Mouse (Mus musculus) limb, embryonic 13.5 days (tissue): ENCODE data around the gene Thada. TPM values are rescaled to one million over a fixed set of nuclear protein-coding genes. Genes with fewer than 3 reads are reported as not detected.

Experiments used
- ATAC-seq: fragments of 200-750 bp; cut with Nextera tagmentation; 2 replicates; pipeline ENCODE4 v1.8.0; 2017; ENCODE audit warnings: low read depth, moderate number of reproducible peaks, moderate TSS enrichment; ENCODE audit not compliant: low FRiP score
- H3K27ac ChIP-seq: fragments of 300-500 bp; sonication (generic); 2 replicates; pipeline ENCODE4 v1.5.1; 2015; ENCODE audit warnings: inconsistent platforms, mild to moderate bottlenecking, moderate library complexity
- H3K27me3 ChIP-seq: fragments of 300-500 bp; sonication (generic); 2 replicates; pipeline ENCODE4 v1.6.1; 2015; ENCODE audit warnings: mild to moderate bottlenecking, inconsistent platforms
- H3K36me3 ChIP-seq: fragments of 300-500 bp; sonication (generic); 2 replicates; pipeline ENCODE4 v1.6.1; 2015; ENCODE audit warnings: inconsistent platforms, mild to moderate bottlenecking, moderate library complexity
- H3K4me1 ChIP-seq: fragments of 300-500 bp; sonication (generic); 2 replicates; pipeline ENCODE4 v1.6.1; 2015; ENCODE audit warnings: inconsistent platforms
- H3K4me2 ChIP-seq: fragments of 300-500 bp; sonication (generic); replicated peaks from 2 replicates; pipeline ENCODE4 v1.6.1; 2015; ENCODE audit warnings: inconsistent platforms, mild to moderate bottlenecking, moderate library complexity
- H3K4me3 ChIP-seq: fragments of 300-500 bp; sonication (generic); 2 replicates; pipeline ENCODE4 v1.5.1; 2015; ENCODE audit warnings: moderate library complexity, mild to moderate bottlenecking, inconsistent platforms
- H3K9ac ChIP-seq: fragments of 300-500 bp; sonication (generic); 2 replicates; pipeline ENCODE4 v1.6.1; 2015; ENCODE audit warnings: mild to moderate bottlenecking, inconsistent platforms
- H3K9me3 ChIP-seq: fragments of 300-500 bp; sonication (generic); 2 replicates; pipeline ENCODE4 v1.6.1; 2016; ENCODE audit warnings: inconsistent platforms
- WGBS: fragments of 180-500 bp; shearing (Covaris S2); methylation state at CpG from one replicate; pipeline ENCODE4 v1.1.7; 2015; 5-methylcytosine and 5-hydroxymethylcytosine counted together
- polyA plus RNA-seq: library from polyadenylated mRNA; unstranded; fragments of >200 nt; fragmentation: Nextera tagmentation; extraction: Ambion mirVana; gene quantifications from 2 replicates; pipeline ENCODE4 v1.2.1, GENCODE M21; 2015

Gene Thada
- polyA plus RNA-seq, 1 experiment from 2014 or later = 9.1 TPM

- H3K27ac ChIP-seq = no peak overlapping the region
- 76% methylated on average over 11 of the region's 11 CpGs for WGBS
- no peak overlapping the region for H3K9ac ChIP-seq
- H3K36me3 ChIP-seq = no peaks in the 10 kb centered on the region
- H3K4me3 ChIP-seq = no peak overlapping the region
- H3K4me2 ChIP-seq = no peak overlapping the region
- peaks cover 29% of the 10 kb centered on the region for H3K27me3 ChIP-seq
- peak; percentile 12; the same call in 1 of the 2 replicates for ATAC-seq
- H3K4me1 ChIP-seq = peaks cover 48% of the 10 kb centered on the region
- H3K9me3 ChIP-seq = no peaks in the 10 kb centered on the region
Measured at GRCm38 (mm10) chr17:84154302-84155028, 311.5 kb downstream of the Thada start.

GRCm38 (mm10) chr17:84152976-84153786 lies 312.8 kb downstream of the Thada start:
- Histone ChIP-seq H3K4me2 (no peak overlapping the region), H3K4me3 (no peak overlapping the region), H3K9me3 (no peaks in the 10 kb centered on the region), H3K27me3 (peaks cover 25% of the 10 kb centered on the region), H3K4me1 (peaks cover 56% of the 10 kb centered on the region), H3K27ac (no peak overlapping the region), H3K36me3 (no peaks in the 10 kb centered on the region), H3K9ac (no peak overlapping the region)
- no peak for ATAC-seq
- 63% methylated on average over 12 of the region's 12 CpGs for WGBS

GRCm38 (mm10) chr17:84152206-84152975 lies 313.6 kb downstream of the Thada start:
- 28% methylated on average over 6 of the region's 6 CpGs for WGBS
- no peaks in the 10 kb centered on the region for H3K36me3 ChIP-seq
- peaks cover 57% of the 10 kb centered on the region for H3K4me1 ChIP-seq

DNA sequence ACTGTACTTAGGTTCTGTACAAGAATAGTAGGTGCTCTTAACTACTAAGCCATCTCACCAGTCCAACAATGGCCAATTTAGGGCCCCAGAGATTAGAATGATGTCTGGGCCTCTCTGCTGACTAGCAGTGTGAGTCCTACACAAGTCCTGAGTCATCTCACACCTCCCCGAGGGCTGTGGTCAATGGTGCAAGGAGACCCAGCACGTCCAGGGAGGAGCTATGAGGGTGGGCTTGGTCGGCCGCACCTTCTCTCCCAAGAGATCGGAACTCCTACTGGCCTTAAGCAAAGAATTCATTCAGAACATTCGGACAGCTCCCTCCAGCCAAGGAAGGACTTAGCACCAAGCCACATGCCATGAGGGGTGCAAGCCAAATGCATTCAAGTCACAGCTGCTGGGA lies 314.7 kb downstream of the Thada start:
- H3K9me3 ChIP-seq = no peaks in the 10 kb centered on the region
- H3K4me3 ChIP-seq = no peak overlapping the region
- no peaks in the 10 kb centered on the region for H3K36me3 ChIP-seq
- WGBS = 41% methylated on average over 6 of the region's 6 CpGs
- peaks cover 56% of the 10 kb centered on the region for H3K4me1 ChIP-seq
- no peak overlapping the region; the same call in 1 of the 2 replicates for H3K27ac ChIP-seq
- H3K4me2 ChIP-seq = no peak overlapping the region
- peaks cover 12% of the 10 kb centered on the region for H3K27me3 ChIP-seq
- no peak overlapping the region for H3K9ac ChIP-seq
- no peak for ATAC-seq

More at GRCm38 (mm10) chr17:84152206-84152975, 313.6 kb downstream of the Thada start:
- Histone ChIP-seq H3K27ac (no peak overlapping the region; the same call in 1 of the 2 replicates), H3K9me3 (no peaks in the 10 kb centered on the region), H3K4me3 (no peak overlapping the region), H3K9ac (no peak overlapping the region), H3K27me3 (peaks cover 19% of the 10 kb centered on the region), H3K4me2 (no peak overlapping the region)
- no peak for ATAC-seq

DNA sequence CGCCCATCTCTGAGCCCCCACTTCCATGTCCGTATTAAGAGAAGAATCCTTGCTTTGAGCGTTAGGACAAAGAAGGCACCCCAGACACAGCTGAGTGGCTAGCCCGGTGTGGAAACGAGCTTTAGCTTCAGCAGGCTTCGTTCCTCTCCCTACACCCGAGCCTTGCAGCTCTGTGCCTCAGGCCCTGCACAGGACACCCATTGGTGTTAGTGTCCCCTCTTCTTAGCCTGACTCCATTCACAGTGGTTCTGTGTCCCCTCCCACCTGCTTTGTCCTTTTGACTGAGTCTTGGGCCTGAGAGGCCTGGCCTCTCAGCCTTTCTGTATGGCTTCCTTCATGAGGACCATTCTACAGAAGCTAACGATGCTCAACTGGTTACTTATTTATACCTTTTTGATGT lies 315.7 kb downstream of the Thada start:
- Histone ChIP-seq H3K27ac (no peak overlapping the region), H3K36me3 (no peaks in the 10 kb centered on the region), H3K9me3 (no peaks in the 10 kb centered on the region), H3K4me1 (peaks cover 61% of the 10 kb centered on the region), H3K27me3 (0 out of 2 replicates have a peak, but pooled peaks cover 3% of the 10 kb centered on the region), H3K4me2 (no peak overlapping the region), H3K4me3 (no peak overlapping the region), H3K9ac (no peak overlapping the region)
- ATAC-seq = no peak
- 74% methylated on average over 8 of the region's 8 CpGs for WGBS

DNA sequence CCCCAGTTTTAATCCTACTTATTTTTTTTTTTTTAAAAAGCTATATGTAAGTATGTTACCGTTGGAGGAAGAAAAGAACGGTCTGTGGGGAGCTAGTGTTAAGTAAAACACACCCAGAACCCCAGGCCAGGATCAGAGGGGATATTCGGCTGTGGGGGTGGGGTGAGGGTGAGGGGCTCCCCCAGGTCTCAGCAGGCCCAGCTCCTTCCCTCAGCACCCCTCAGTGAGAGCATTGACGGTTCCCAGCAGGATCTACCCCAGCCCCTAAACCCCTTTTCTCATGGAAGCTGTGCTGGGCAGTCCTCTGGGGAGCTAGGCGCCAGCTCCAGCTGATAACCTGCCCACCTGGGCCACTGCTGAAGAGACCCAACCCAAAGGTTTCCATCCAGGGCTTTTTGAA lies 316.4 kb downstream of the Thada start:
- no peak overlapping the region for H3K4me3 ChIP-seq
- no peak overlapping the region for H3K4me2 ChIP-seq
- ATAC-seq = no peak
- no peaks in the 10 kb centered on the region for H3K9me3 ChIP-seq
- peaks cover 65% of the 10 kb centered on the region for H3K4me1 ChIP-seq
- 51% methylated on average over 5 of the region's 5 CpGs for WGBS
- peak overlapping the region; percentile 19; the same call in 1 of the 2 replicates for H3K9ac ChIP-seq
- 0 out of 2 replicates have a peak, but pooled peaks cover 3% of the 10 kb centered on the region for H3K27me3 ChIP-seq
- H3K27ac ChIP-seq = peak overlapping the region; percentile 80
- no peaks in the 10 kb centered on the region for H3K36me3 ChIP-seq

- Histone ChIP-seq H3K4me2 (no peak overlapping the region), H3K9me3 (no peaks in the 10 kb centered on the region), H3K36me3 (no peaks in the 10 kb centered on the region), H3K27me3 (0 out of 2 replicates have a peak, but pooled peaks cover 3% of the 10 kb centered on the region), H3K4me1 (peaks cover 67% of the 10 kb centered on the region), H3K9ac (peak overlapping the region; percentile 45), H3K4me3 (no peak overlapping the region), H3K27ac (peak overlapping the region; percentile 80)
- 27% methylated on average over 11 of the region's 11 CpGs for WGBS
- peak; percentile 86 for ATAC-seq
Measured at GRCm38 (mm10) chr17:84148499-84149484, 317.2 kb downstream of the Thada start.

- Histone ChIP-seq H3K27me3 (0 out of 2 replicates have a peak, but pooled peaks cover 3% of the 10 kb centered on the region), H3K27ac (no peak overlapping the region), H3K4me3 (no peak overlapping the region), H3K9ac (no peak overlapping the region), H3K4me2 (no peak overlapping the region), H3K9me3 (no peaks in the 10 kb centered on the region), H3K4me1 (peaks cover 80% of the 10 kb centered on the region), H3K36me3 (no peaks in the 10 kb centered on the region)
- 72% methylated on average over 11 of the region's 11 CpGs for WGBS
- ATAC-seq = no peak
Measured at GRCm38 (mm10) chr17:84147183-84148108, 318.6 kb downstream of the Thada start.

- H3K9ac ChIP-seq = 0 out of 2 replicates have a peak overlapping the region, but pooled peaks have one; percentile 53
Measured at GRCm38 (mm10) chr17:84146458-84147182, 319.4 kb downstream of the Thada start.

More at GRCm38 (mm10) chr17:84146458-84147182, 319.4 kb downstream of the Thada start:
- 46% methylated on average over 7 of the region's 7 CpGs for WGBS
- H3K9me3 ChIP-seq = no peaks in the 10 kb centered on the region
- peaks cover 82% of the 10 kb centered on the region for H3K4me1 ChIP-seq
- no peak overlapping the region for H3K4me3 ChIP-seq
- H3K4me2 ChIP-seq = no peak overlapping the region
- H3K36me3 ChIP-seq = no peaks in the 10 kb centered on the region
- ATAC-seq = no peak
- peak overlapping the region; percentile 28; the same call in 1 of the 2 replicates for H3K27ac ChIP-seq
- H3K27me3 ChIP-seq = no peaks in the 10 kb centered on the region
